Mouse (Mus musculus): Measurements from ENCODE around the gene Zmpste24. TPM values are rescaled to one million over a fixed set of nuclear protein-coding genes. Genes with fewer than 3 reads are reported as not detected.
A peak's percentile ranks its signal among the peaks of the same experiment; 100 is the strongest.
"Not testable (repeated sequence)": the region's sequence is repeated elsewhere in the genome, so short reads cannot be mapped to it uniquely, and the experiment has no call there.

Gene Zmpste24
- polyA plus RNA-seq (2016; fragmentation: Nextera tagmentation; extraction: Ambion mirVana) = 26.8 and 31.0 TPM in 2 replicates

DNA sequence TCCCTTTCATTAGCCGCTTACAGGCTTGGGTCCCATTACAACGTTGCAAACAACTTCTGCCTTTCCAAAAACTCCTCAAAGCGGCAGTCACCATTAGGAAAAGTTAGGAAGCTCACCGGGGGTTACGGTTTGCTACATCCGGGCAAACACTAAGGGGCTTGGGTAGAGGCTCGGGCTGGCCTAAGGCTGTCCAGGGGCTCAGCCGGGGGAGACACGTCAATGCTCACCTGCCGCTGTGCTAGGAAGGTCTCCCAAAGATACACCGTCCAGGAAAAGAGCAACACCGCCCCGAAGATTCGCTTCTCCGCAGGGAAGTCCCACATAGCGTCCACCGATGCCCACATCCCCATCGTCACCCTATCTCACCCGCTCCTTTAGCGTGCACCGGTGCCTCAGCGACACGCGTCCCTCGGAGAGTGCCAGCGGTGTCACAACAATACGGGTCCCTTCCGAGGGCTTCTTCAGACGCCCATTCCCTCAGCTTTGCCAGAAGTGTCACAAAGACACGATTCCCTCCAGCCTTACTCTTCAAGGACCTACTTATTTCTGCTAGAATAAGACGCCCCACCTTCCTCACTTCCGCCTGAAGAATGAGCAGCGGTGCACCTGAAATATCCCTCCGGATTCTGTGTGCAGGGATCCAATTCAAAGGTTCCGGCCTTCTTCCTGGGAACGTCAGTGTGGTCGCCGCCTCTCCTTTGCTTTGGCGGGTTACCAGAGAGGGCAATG is at the start of gene Zmpste24:
Zmpste24 (minus strand) TSS at position 592 of the 729 bp plus-strand sequence.
- Histone ChIP-seq H3K4me3 (peak within 1 kb of the TSS; percentile 86), H3K36me3 (replicated peaks) (peaks cover 27% of the 10 kb centered on the region), H3K4me1 (peaks cover 12% of the 10 kb centered on the region), H3K9me3 (no peaks in the 10 kb centered on the region), H3K27ac (replicated peaks) (peak within 1 kb of the TSS; percentile 81), H3K27me3 (replicated peaks; ENCODE audit: low read depth, poor library complexity, severe bottlenecking) (no peaks in the 10 kb centered on the region)
- peak; percentile 89 for DNase-seq (ENCODE audit: low spot score)
- 0% methylated on average over 39 of the region's 39 CpGs for WGBS

GRCm38 (mm10) chr4:121109126-121109525 is 11.1 kb upstream of the Zmpste24 start, which contains the start of gene Tmco2:
Tmco2 (minus strand) TSS chr4:121109226.
- 96% methylated on average over 2 of the region's 2 CpGs for WGBS
- DNase-seq (ENCODE audit: low spot score) = no peak
- no peak within 1 kb of the TSS for H3K27ac ChIP-seq (replicated peaks)
- no peak within 1 kb of the TSS for H3K4me3 ChIP-seq
- no peaks in the 10 kb centered on the region for H3K9me3 ChIP-seq
- no peaks in the 10 kb centered on the region for H3K4me1 ChIP-seq
- H3K36me3 ChIP-seq (replicated peaks) = no peaks in the 10 kb centered on the region
- H3K27me3 ChIP-seq (replicated peaks; ENCODE audit: low read depth, poor library complexity, severe bottlenecking) = no peaks in the 10 kb centered on the region

- no peaks in the 10 kb centered on the region for H3K36me3 ChIP-seq (replicated peaks)
- H3K9me3 ChIP-seq = no peaks in the 10 kb centered on the region
- no peak overlapping the region for H3K4me3 ChIP-seq
- DNase-seq (ENCODE audit: low spot score) = no peak
- no peaks in the 10 kb centered on the region for H3K27me3 ChIP-seq (replicated peaks; ENCODE audit: low read depth, poor library complexity, severe bottlenecking)
- H3K27ac ChIP-seq (replicated peaks) = no peak overlapping the region
- no peaks in the 10 kb centered on the region for H3K4me1 ChIP-seq
- WGBS = 87% methylated on average over 4 of the region's 4 CpGs
Measured at GRCm38 (mm10) chr4:121103304-121103703, 5.3 kb upstream of the Zmpste24 start.

GRCm38 (mm10) chr4:121090211-121090610 is 7.8 kb downstream of the Zmpste24 start:
- Histone ChIP-seq H3K27me3 (replicated peaks; ENCODE audit: low read depth, poor library complexity, severe bottlenecking) (no peaks in the 10 kb centered on the region), H3K36me3 (replicated peaks) (peaks cover 93% of the 10 kb centered on the region), H3K9me3 (no peaks in the 10 kb centered on the region), H3K4me3 (no peak overlapping the region), H3K27ac (replicated peaks) (no peak overlapping the region), H3K4me1 (no peaks in the 10 kb centered on the region)
- WGBS = 90% methylated on average over 4 of the region's 4 CpGs
- DNase-seq (ENCODE audit: low spot score) = no peak

DNA sequence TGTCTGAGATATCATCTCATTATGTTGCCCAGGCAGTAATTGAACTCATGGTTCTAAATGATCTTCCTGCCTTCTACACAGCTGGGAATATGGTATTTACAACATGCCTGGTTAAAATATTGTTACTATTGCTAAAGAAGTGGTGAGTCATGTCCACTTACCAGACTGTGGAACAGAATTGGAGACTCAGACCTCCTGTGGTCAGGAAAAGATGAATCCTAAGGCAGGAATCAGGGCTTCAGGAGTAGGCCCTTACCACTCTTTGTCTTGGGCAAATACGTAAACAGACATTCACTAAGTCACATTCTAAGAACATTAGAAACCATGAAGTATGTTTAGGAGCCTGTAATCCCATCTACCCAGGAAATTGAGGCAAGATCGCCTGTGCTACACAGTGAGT is 9.3 kb downstream of the Zmpste24 start:
- WGBS = 86% methylated on average over 2 of the region's 2 CpGs
- no peak for DNase-seq (ENCODE audit: low spot score)

DNA sequence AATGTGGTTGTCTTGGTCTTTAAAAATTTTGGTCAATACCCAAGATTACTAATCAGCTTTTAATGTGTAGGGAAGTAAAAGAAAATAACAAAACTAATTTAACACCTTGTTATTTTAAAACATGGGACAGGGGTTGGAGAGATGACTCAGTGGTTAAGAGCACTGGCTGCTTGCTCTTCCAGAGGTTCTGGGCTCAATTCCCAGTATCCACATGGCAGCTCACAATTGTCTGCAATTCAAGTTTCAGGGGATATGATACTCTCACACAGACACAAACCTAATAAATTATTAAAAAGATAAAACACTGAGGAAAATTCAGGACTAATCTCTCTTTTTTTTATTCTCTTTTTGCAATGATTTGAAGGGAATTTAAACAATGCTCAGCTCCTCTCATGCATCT is 13.5 kb downstream of the Zmpste24 start:
- no peaks in the 10 kb centered on the region for H3K4me1 ChIP-seq
- no peaks in the 10 kb centered on the region for H3K9me3 ChIP-seq
- H3K4me3 ChIP-seq = no peak overlapping the region
- peaks cover 92% of the 10 kb centered on the region for H3K36me3 ChIP-seq (replicated peaks)
- DNase-seq (ENCODE audit: low spot score) = no peak
- no peaks in the 10 kb centered on the region for H3K27me3 ChIP-seq (replicated peaks; ENCODE audit: low read depth, poor library complexity, severe bottlenecking)
- no peak overlapping the region for H3K27ac ChIP-seq (replicated peaks)

More for the DNA sequence above, 9.3 kb downstream of the Zmpste24 start:
- H3K36me3 ChIP-seq (replicated peaks) = peaks cover 93% of the 10 kb centered on the region
- H3K27me3 ChIP-seq (replicated peaks; ENCODE audit: low read depth, poor library complexity, severe bottlenecking) = no peaks in the 10 kb centered on the region
- no peak overlapping the region for H3K27ac ChIP-seq (replicated peaks)
- no peak overlapping the region for H3K4me3 ChIP-seq
- no peaks in the 10 kb centered on the region for H3K9me3 ChIP-seq
- no peaks in the 10 kb centered on the region for H3K4me1 ChIP-seq

DNA sequence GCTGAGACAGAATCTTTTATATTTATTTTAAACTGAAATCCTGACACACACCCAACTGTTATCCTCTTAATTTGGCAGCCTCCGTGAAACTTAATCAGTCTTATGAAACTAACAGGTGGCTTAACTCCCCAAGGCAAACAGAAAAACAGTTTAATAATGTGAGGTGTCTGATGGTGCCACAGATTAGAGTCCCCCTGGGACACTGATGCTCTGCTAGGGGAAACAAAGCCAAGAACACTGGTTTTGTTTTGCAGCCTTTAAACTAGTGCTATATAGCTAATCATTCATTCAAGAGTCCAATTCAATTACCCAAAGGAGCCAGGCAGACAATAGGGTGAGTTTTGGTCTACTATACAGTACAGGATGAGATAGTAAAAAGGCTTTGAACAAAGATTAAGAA is 17.6 kb downstream of the Zmpste24 start:
- DNase-seq (ENCODE audit: low spot score) = no peak
- H3K27ac ChIP-seq (replicated peaks) = no peak overlapping the region
- H3K4me1 ChIP-seq = no peaks in the 10 kb centered on the region
- no peaks in the 10 kb centered on the region for H3K9me3 ChIP-seq
- no peak overlapping the region for H3K4me3 ChIP-seq
- H3K36me3 ChIP-seq (replicated peaks) = peaks cover 99% of the 10 kb centered on the region
- 92% methylated on average over 1 of the region's 1 CpGs for WGBS
- H3K27me3 ChIP-seq (replicated peaks; ENCODE audit: low read depth, poor library complexity, severe bottlenecking) = no peaks in the 10 kb centered on the region

DNA sequence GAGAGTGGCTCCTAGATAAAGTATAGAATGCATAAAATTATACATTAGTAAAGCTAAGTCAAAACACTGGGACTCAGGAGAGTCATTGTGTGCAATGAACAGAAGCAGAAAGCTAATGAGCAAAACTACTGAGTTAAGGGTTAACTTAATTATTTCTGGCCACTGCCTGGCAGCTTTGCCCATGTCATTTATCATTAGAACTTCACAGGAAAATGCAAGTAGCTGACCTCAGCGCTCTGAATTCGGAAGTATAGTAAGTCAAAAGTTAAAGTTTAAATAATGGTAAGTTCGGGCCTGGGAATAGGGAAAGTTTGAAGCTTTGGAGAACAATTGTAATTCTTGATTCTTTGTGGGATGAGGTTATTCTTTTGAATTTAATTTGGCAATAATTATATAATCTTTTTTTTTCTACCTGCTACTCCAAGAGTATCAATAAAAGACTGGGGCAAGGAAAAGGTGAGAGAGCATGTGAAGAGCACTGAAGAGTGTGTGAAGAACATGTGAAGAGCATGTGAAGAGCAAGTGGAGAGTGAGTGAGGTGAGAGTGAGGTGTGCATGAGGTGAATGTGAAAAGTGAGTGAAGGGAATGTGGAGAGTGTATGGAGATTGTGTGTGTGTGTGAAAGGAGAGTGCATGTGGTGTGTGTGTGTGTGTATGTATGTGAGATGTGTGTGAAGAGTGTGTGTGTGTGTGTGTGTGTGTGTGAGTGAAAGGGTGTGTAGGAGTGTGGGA is 20.0 kb downstream of the Zmpste24 start:
- Histone ChIP-seq H3K27ac (replicated peaks) (no peak overlapping the region), H3K36me3 (replicated peaks) (peaks cover 95% of the 10 kb centered on the region), H3K4me3 (no peak overlapping the region), H3K27me3 (replicated peaks; ENCODE audit: low read depth, poor library complexity, severe bottlenecking) (no peaks in the 10 kb centered on the region), H3K4me1 (no peaks in the 10 kb centered on the region), H3K9me3 (no peaks in the 10 kb centered on the region)
- DNase-seq (ENCODE audit: low spot score) = no peak
- WGBS = 85% methylated on average over 3 of the region's 3 CpGs

- 89% methylated on average over 4 of the region's 4 CpGs for WGBS
- Histone ChIP-seq H3K27me3 (replicated peaks; ENCODE audit: low read depth, poor library complexity, severe bottlenecking) (no peaks in the 10 kb centered on the region), H3K4me3 (no peak overlapping the region), H3K36me3 (replicated peaks) (peaks cover 89% of the 10 kb centered on the region), H3K9me3 (no peaks in the 10 kb centered on the region), H3K4me1 (no peaks in the 10 kb centered on the region), H3K27ac (replicated peaks) (no peak overlapping the region)
- no peak for DNase-seq (ENCODE audit: low spot score)
Measured at GRCm38 (mm10) chr4:121074250-121074649, 23.8 kb downstream of the Zmpste24 start.

DNA sequence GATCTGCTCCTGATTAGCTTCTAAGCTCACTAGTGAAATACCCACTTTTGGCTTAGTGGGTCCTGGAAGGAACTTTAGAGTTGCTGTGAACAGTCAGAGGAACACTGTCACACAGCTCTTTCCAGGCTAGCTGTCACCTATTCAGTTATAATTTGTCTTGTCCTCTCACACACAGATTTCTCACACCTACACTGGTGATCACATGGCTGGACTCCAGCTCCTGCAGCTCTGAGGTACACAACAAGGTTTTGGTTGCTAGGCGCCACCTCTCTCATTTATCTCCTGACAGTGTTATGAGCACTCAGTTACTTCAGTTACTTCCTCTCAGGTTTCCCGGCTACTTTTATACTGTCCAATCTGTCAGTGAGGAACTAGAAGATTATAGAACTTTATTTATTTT is 32.7 kb downstream of the Zmpste24 start:
- Histone ChIP-seq H3K4me1 (no peaks in the 10 kb centered on the region), H3K27ac (replicated peaks) (no peak overlapping the region), H3K4me3 (no peak overlapping the region), H3K27me3 (replicated peaks; ENCODE audit: low read depth, poor library complexity, severe bottlenecking) (no peaks in the 10 kb centered on the region), H3K36me3 (replicated peaks) (peaks cover 84% of the 10 kb centered on the region), H3K9me3 (no peaks in the 10 kb centered on the region)
- 90% methylated on average over 2 of the region's 2 CpGs for WGBS
- no peak for DNase-seq (ENCODE audit: low spot score)

DNA sequence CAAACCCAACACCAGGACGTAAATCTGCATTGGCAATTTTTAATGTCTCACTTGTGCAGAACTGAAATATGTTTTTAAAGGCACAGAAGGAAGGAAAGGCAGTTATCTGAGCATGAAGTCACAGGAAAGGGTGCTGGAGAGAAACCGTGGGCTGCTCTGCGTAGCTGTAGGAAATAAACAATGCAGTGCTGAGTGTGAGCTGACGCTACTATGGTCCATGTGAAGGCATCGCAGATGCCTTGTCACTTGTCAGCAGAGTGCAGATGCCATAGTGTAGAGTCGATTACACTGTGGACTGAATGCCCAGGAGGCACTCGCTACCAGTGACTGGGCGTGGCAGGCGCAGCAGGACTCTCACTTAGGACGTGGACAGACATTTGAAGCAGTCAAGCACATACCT is 38.8 kb downstream of the Zmpste24 start:
- not testable (repeated sequence) for H3K4me3 ChIP-seq; H3K9me3 ChIP-seq; H3K27me3 ChIP-seq (replicated peaks; ENCODE audit: low read depth, poor library complexity, severe bottlenecking); H3K4me1 ChIP-seq; DNase-seq (ENCODE audit: low spot score); H3K27ac ChIP-seq (replicated peaks)
- 91% methylated on average over 10 of the region's 10 CpGs for WGBS
- peaks cover 53% of the 10 kb centered on the region for H3K36me3 ChIP-seq (replicated peaks)

GRCm38 (mm10) chr4:121057032-121057431 is 41.0 kb downstream of the Zmpste24 start:
- Histone ChIP-seq H3K4me1 (peaks cover 14% of the 10 kb centered on the region), H3K27me3 (replicated peaks; ENCODE audit: low read depth, poor library complexity, severe bottlenecking) (peaks cover 29% of the 10 kb centered on the region), H3K9me3 (no peaks in the 10 kb centered on the region), H3K4me3 (no peak overlapping the region), H3K27ac (replicated peaks) (no peak overlapping the region), H3K36me3 (replicated peaks) (peaks cover 36% of the 10 kb centered on the region)
- no peak for DNase-seq (ENCODE audit: low spot score)
- 80% methylated on average over 2 of the region's 2 CpGs for WGBS

GRCm38 (mm10) chr4:121056342-121056741 is 41.7 kb downstream of the Zmpste24 start:
- no peaks in the 10 kb centered on the region for H3K9me3 ChIP-seq
- no peak overlapping the region for H3K4me3 ChIP-seq
- peaks cover 31% of the 10 kb centered on the region for H3K36me3 ChIP-seq (replicated peaks)
- 45% methylated on average over 3 of the region's 3 CpGs for WGBS
- DNase-seq (ENCODE audit: low spot score) = no peak
- peaks cover 36% of the 10 kb centered on the region for H3K27me3 ChIP-seq (replicated peaks; ENCODE audit: low read depth, poor library complexity, severe bottlenecking)
- peaks cover 20% of the 10 kb centered on the region for H3K4me1 ChIP-seq
- no peak overlapping the region for H3K27ac ChIP-seq (replicated peaks)

All from embryonic facial prominence, embryonic 10.5 days (tissue).